Mouse (Mus musculus) retina, postnatal 1 day (tissue): ENCODE results near the gene Ankrd13a.
A peak's percentile ranks its signal among the peaks of the same experiment; 100 is the strongest.

ENCODE experiments used
- DNase-seq: peaks from one replicate; pipeline ENCODE4 v3.0.0-alpha.2; 2012

The Ankrd13a gene

DNA sequence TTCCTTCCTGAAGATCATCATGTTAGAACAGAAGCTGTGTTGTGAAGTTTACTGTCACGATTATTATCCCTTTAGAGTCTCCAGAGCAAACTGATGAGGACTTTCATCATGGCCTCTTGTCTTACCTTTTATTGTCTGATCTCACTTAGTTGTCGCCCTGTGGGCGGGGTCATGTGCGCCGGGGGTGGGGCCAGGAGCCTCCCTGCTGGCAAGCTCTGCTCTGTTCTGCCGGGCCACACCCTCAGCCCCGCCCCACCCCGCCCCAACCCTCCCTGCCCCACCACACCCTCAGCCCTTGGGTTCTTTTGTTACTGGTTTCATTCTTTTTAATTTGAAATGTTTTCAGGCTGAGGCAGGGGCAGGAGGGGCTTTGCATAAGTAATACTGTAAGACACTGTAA, 26.6 kb downstream of the Ankrd13a start:
- DNase-seq = no peak

DNA sequence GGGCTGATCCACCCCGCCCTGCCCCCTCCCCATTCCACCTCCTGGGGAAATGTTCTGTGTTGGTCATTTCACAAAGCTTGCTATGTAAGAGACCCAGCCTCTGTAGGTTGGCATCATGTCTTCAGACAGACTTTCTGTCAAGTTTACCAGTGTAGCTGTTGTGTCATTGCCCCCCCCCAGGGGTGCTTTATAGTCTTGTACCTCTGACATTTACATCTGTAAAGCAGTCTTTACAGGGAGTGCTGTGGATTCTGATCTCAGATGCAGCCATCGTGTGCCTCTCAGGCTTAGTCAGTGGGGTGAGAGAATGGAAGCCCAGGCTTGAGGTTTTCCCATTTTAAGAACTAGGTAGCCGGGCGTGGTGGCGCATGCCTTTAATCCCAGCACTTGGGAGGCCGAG, 27.4 kb downstream of the Ankrd13a start:
- DNase-seq = no peak

GRCm38 (mm10) chr5:114803231-114803630, 28.8 kb downstream of the Ankrd13a start:
- no peak for DNase-seq

GRCm38 (mm10) chr5:114804335-114804734, 29.9 kb downstream of the Ankrd13a start:
- no peak for DNase-seq

- DNase-seq = peak; percentile 50
Measured at GRCm38 (mm10) chr5:114804958-114805357, 30.5 kb downstream of the Ankrd13a start.

DNA sequence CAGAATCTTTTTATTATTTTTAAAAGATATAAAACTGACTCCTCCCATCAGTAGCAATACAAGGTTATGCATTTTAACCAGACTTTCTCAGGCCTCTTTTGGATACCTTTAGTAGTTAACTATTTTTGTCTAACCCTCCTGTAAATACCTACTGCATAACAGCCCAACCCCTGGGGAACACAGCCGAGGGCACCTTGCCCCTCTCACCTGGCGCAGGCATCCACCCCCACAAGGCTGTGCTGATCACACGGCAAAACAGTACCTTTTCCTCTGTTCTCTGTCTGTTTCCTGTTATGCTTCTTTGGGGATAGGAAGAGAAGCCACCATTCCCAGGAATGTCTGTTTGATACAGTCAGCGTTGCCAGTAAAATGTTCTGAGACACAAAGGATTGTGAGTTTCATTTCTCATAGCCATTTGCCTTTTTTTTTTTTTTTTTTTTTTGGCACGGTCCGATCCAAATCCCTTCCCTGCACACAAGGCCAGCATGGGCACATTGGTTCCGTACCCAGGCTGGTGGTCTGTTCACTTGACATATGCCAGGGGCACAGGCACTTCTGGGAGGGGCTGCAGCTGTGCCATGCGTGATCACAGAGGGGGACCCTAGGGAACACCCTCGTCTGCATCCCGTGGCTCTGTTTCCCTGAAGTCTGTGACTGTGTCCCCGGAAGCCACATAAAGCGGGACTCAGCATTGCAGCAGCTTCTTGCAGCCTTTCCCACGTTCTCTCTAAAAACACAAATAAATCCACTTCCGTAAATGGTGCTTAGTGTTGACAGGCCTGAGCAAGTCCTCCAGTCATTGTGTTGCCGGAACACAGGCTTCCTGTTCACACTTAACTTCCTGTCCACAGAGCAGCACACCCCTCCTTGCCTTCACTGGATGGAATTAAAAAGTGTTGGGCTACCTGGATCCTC, 31.2 kb downstream of the Ankrd13a start:
- DNase-seq = no peak

DNA sequence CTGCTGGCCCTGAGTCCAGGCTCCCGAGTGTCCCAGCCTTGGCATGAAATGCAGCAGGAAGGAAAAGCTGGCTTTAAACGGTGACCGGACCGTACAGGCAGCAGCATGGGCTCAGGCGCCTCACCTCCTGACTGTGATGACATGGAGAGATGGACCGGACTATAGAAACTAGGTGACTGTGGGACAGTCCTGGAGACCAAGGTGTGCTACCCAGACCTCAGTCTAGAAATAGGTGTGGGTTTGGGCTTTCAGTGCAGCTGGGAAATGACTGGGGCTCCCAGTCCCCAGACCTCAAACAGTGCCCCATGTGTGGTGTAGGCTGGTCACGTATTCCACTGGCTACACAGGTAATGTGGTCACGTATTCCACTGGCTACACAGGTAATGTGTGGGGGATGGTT, 32.2 kb downstream of the Ankrd13a start:
- no peak for DNase-seq

- no peak for DNase-seq
Measured at GRCm38 (mm10) chr5:114807063-114807462, 32.6 kb downstream of the Ankrd13a start.

DNA sequence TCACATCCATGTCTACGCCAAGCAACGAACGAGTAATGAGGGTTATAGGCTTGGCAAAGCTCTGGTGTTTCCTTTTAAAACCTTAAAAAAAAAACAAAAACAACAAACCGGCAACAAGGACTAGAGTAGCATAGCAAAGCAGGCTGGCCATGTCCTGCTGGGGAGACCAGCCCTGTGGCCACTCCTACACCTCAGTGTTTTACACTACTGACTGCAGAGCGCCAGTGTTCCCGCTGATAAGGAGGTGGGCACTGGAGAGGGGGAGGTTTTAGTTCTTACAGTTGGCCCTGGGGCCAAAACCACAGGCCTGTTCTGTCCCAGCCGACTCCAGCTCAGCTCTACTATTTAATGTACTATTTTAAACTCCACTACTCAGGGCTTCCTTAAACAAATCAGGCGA, 33.0 kb downstream of the Ankrd13a start:
- DNase-seq = no peak

- DNase-seq = no peak
Measured at GRCm38 (mm10) chr5:114807893-114808292, 33.4 kb downstream of the Ankrd13a start.

GRCm38 (mm10) chr5:114808385-114808784, 33.9 kb downstream of the Ankrd13a start:
- DNase-seq = no peak

DNA sequence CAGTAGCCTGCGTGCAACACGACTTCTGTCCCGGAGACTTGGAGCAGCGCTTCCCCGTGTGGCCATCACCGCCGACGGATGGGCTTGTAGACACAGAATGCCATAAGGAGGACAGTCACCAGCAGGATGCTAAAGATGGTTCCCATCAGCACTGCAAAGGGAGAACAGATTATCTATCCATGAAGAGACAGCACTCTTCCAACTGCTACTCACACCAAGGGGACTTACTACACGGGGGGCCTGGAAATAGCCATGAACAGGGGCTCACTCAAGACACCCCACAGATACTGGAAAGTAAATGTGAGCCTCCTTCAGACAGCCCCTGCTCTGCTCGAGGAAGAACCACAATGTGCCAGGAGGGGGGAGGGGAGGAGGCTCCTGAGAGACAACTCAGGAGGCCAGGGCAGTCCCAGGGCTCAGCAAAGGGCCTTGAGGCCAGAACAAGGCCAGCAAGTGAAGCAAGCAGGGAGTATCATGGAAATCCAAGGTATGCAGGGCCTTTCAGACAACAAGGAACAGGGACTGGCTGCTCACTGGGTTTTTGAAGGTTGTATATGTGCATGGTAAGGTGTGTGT, 34.8 kb downstream of the Ankrd13a start:
- no peak for DNase-seq

GRCm38 (mm10) chr5:114809826-114810225, 35.3 kb downstream of the Ankrd13a start:
- no peak for DNase-seq

- DNase-seq = peak; percentile 94
Measured at GRCm38 (mm10) chr5:114813525-114814181, 39.2 kb downstream of the Ankrd13a start.

GRCm38 (mm10) chr5:114816599-114816998, 42.1 kb downstream of the Ankrd13a start:
- DNase-seq = peak; percentile 58

DNA sequence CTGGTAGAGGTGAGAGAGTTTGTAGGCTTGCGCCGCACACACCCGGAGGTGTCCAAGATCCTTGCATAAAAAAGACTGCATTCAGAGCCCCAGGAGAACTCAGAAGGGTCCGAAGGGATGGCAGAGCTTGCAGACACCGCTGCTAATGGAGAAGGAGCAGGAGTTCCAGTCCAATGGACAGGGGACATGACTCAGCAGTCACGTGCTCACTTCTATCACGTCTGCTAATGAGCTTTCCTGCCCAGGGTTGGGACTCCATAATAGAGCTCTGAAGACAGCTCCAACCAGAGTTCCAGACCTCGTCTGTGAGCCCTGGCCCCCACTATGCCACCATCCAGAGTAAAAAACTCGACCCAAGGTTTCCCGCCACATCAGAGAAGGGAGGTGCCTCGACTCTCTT, 43.6 kb downstream of the Ankrd13a start:
- peak; percentile 32 for DNase-seq

DNA sequence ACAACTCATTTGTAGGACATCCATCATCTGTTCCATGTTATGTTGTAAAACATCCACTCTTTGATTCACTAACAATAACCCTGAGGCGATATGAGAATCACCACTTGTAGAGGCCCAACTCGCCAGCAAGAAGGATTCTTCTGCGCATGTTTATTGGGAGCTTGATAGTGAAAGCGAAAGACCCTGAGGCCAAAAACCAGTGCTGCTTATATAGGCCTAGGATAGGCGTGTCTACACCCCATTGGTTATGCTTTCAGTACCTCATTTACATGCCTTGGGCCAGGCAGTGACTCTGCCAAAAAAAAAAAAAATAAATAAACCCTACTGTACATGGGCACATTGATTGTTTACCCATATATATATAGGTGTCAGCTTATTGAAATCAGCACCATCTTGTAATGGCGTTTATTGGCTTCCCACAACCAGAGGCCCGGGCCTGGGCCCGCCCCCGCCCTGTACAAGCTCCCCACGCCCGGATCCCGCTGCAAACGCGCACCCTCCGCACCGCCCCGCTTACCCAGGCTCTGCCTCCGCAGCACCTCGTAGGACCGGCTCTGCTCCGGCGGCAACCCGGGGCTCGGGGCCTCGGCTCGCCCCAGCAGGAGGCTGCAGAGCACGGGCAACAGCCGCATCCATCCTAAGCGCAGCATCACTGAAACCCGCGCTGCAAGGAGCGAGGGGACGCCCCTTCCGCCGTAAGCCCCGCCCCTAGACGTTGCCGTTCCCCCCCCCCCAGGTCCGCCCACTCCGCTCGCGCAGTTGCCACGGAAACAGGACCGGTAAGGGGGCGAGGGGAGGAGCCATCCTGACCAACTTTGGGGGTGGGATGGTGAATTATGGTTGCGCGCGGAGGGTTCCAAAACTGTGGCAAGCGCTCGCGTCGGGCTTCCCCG, 48.6 kb downstream of the Ankrd13a start, which contains the start of gene 1500011B03Rik:
1500011B03Rik (minus strand) TSS at position 673 of the 893 bp plus-strand sequence.
- DNase-seq = peak; percentile 92

DNA sequence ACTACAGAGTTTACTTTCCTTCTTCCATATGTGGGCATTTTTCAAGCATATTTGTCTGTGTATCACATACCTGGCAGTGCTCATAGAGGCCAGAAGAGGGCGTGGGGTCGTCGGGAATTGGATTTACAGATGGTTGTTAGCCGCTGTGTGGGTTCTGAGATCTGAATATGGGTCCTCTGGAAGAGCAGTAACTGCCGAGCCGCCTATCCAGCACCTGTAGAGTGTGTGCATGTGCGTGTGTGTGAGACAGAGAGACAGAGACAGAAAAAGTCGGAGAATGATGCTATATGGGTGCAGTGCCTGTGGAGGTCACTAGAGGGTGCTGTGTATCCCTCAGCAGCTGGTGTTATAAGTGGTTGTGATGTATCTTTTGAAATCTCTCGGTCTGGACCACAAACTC, 49.7 kb downstream of the Ankrd13a start:
- DNase-seq = peak; percentile 81

- peak; percentile 94 for DNase-seq
Measured at GRCm38 (mm10) chr5:114825978-114826691, 51.7 kb downstream of the Ankrd13a start.

DNA sequence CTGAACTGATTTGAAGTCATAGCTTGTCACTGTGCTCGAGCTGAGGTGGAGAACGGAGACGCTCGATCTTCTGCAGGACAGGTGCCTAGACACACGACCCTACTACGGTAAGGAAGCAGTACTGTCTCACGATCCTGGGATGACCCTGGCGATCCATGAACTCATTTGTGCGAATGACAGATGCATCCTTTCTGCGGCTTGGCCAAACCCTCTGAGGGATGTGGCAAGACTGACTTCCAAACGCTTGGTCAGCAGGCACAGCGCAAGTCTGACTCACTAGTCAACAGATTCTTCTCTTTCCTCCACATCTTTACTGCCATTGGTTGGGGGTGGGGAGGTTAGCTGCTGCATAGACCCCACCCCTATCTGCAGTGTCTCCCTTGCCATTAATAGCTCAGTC, 53.0 kb downstream of the Ankrd13a start:
- no peak for DNase-seq

- DNase-seq = no peak
Measured at GRCm38 (mm10) chr5:114829740-114830139, 55.3 kb downstream of the Ankrd13a start.

GRCm38 (mm10) chr5:114836886-114837285, 62.4 kb downstream of the Ankrd13a start:
- no peak for DNase-seq
